In genomic region chr16:67509079-67509478, GRCm38 (mm10) we compare ENCODE assay signal across 19 mouse cellular contexts.
A peak's percentile ranks its signal among the peaks of the same experiment; 100 is the strongest.
DNase-seq lines count a peak whose midpoint lies in the region; ATAC-seq and TF ChIP-seq lines count a peak whose summit lies in the region.
"Had no signal": no experiment of that assay in that cellular context is flagged by ENCODE, and none has a peak within 500 bp of the region (broad histone marks: within the 10 kb centered on the region; RNA-seq: fewer than 3 reads in every experiment).

No protein-coding gene starts in this region.

- no peak overlapping the region for H3K9ac ChIP-seq in forebrain, postnatal 0 days
- H3K9ac ChIP-seq in forebrain, embryonic 13.5 days, result no peak overlapping the region
- H3K9ac ChIP-seq in hindbrain, postnatal 0 days (replicated peaks; ENCODE audit: low read length), result no peak overlapping the region
- H3K9ac ChIP-seq: neural tube, embryonic 12.5 days had no signal

- H3K27ac ChIP-seq in forebrain, postnatal 0 days (ENCODE audit: low read depth, low read length), result no peak overlapping the region
- no peak overlapping the region for H3K27ac ChIP-seq in forebrain, embryonic 13.5 days
- no peak overlapping the region for H3K27ac ChIP-seq in hindbrain, postnatal 0 days
- H3K27ac ChIP-seq: embryonic facial prominence, embryonic 10.5 days; heart, adult 2 months; kidney, postnatal 0 days; neural tube, embryonic 12.5 days had no signal

- peak; percentile 28 for DNase-seq in forebrain, postnatal 0 days
- DNase-seq in left cerebral cortex, postnatal 14 days (ENCODE audit: low spot score in 2 of 2), result peak; percentile 23 to 26
- DNase-seq in left cerebral cortex, postnatal 10 days (ENCODE audit: extremely low spot score in 1 of 2, low spot score in 2 of 2), result no peak
- DNase-seq in brain, embryonic 14.5 days (ENCODE audit: low read depth), result peak; percentile 67
- peak; percentile 7 for DNase-seq in hindbrain, postnatal 0 days (ENCODE audit: low spot score)
- no peak for DNase-seq in heart, postnatal 10 days
- DNase-seq: adrenal gland, adult 2 months; cerebellum, adult 9-10 months; gastrocnemius, postnatal 36 days; heart, adult 2 months; heart, postnatal 36 days; kidney, adult 2 months; lung, postnatal 4 days; retina, postnatal 1 day; thymus, postnatal 25 days had no signal

- TF ChIP-seq CTCF in forebrain, postnatal 0 days (IDR thresholded peaks at IDR 0.05; ENCODE audit: low read depth), result no peak
- no peak for TF ChIP-seq CTCF in brain, embryonic 14.5 days (IDR thresholded peaks at IDR 0.05; ENCODE audit: borderline replicate concordance, extremely low read depth, insufficient read depth, insufficient read length)
- no peak for TF ChIP-seq CTCF in hindbrain, postnatal 0 days (IDR thresholded peaks at IDR 0.05; ENCODE audit: low read depth)

- H3K4me2 ChIP-seq in forebrain, postnatal 0 days (ENCODE audit: low read depth), result peak overlapping the region; percentile 13; the same call in 1 of the 2 replicates
- H3K4me2 ChIP-seq in forebrain, embryonic 13.5 days, result no peak overlapping the region
- no peak overlapping the region for H3K4me2 ChIP-seq in hindbrain, postnatal 0 days (ENCODE audit: low read depth, low read length)
- H3K4me2 ChIP-seq: neural tube, embryonic 12.5 days had no signal

- no peaks in the 10 kb centered on the region for H3K9me3 ChIP-seq in forebrain, postnatal 0 days (ENCODE audit: low read length)
- no peaks in the 10 kb centered on the region for H3K9me3 ChIP-seq in forebrain, embryonic 13.5 days (replicated peaks)
- H3K9me3 ChIP-seq in hindbrain, postnatal 0 days (ENCODE audit: low read length), result no peaks in the 10 kb centered on the region
- H3K9me3 ChIP-seq: embryonic facial prominence, embryonic 10.5 days; neural tube, embryonic 12.5 days had no signal

- WGBS in forebrain, postnatal 0 days, result 62% methylated on average over 9 of the region's 9 CpGs
- WGBS in forebrain, embryonic 13.5 days, result 79% methylated on average over 9 of the region's 9 CpGs
- WGBS in hindbrain, postnatal 0 days, result 69% methylated on average over 9 of the region's 9 CpGs

- H3K4me1 ChIP-seq in forebrain, postnatal 0 days (ENCODE audit: insufficient read depth), result no peaks in the 10 kb centered on the region
- H3K4me1 ChIP-seq in forebrain, embryonic 13.5 days, result no peaks in the 10 kb centered on the region
- H3K4me1 ChIP-seq in hindbrain, postnatal 0 days (ENCODE audit: insufficient read depth, low read length), result no peaks in the 10 kb centered on the region
- H3K4me1 ChIP-seq: embryonic facial prominence, embryonic 10.5 days; neural tube, embryonic 12.5 days had no signal

- ATAC-seq in forebrain, postnatal 0 days, result peak; percentile 27; the same call in 1 of the 2 replicates
- ATAC-seq in forebrain, embryonic 13.5 days, result no peak
- no peak for ATAC-seq in hindbrain, postnatal 0 days

- intact Hi-C loops in left cerebral cortex, postnatal 14 days (cut with DNase I), result no loop called here
- intact Hi-C loops in left cerebral cortex, postnatal 10 days (cut with DNase I), result no loop called here
- intact Hi-C loops in heart, postnatal 10 days (cut with DNase I), result no loop called here

- H3K27me3 ChIP-seq in forebrain, postnatal 0 days (ENCODE audit: insufficient read depth, low read length), result no peaks in the 10 kb centered on the region
- no peaks in the 10 kb centered on the region for H3K27me3 ChIP-seq in forebrain, embryonic 13.5 days
- no peaks in the 10 kb centered on the region for H3K27me3 ChIP-seq in hindbrain, postnatal 0 days (ENCODE audit: insufficient read depth, low read length)
- H3K27me3 ChIP-seq: neural tube, embryonic 12.5 days had no signal

- H3K36me3 ChIP-seq in forebrain, postnatal 0 days (ENCODE audit: insufficient read depth), result no peaks in the 10 kb centered on the region
- H3K36me3 ChIP-seq in forebrain, embryonic 13.5 days (ENCODE audit: poor library complexity, severe bottlenecking), result no peaks in the 10 kb centered on the region
- H3K36me3 ChIP-seq in hindbrain, postnatal 0 days (ENCODE audit: insufficient read depth, low read length), result no peaks in the 10 kb centered on the region
- H3K36me3 ChIP-seq: embryonic facial prominence, embryonic 10.5 days; neural tube, embryonic 12.5 days had no signal

- no peak for TF ChIP-seq POLR2A in brain, embryonic 14.5 days (IDR thresholded peaks at IDR 0.05; ENCODE audit: borderline replicate concordance, extremely low read depth, insufficient read depth, insufficient read length, poor library complexity, severe bottlenecking)

- H3K4me3 ChIP-seq in forebrain, postnatal 0 days (ENCODE audit: low read depth, low read length), result no peak overlapping the region
- H3K4me3 ChIP-seq in forebrain, embryonic 13.5 days, result no peak overlapping the region
- H3K4me3 ChIP-seq in hindbrain, postnatal 0 days (ENCODE audit: low read length), result no peak overlapping the region
- H3K4me3 ChIP-seq: embryonic facial prominence, embryonic 10.5 days; heart, adult 2 months; neural tube, embryonic 12.5 days had no signal

Comparison
In these comparisons a context has a peak if more than half of its experiments do, and no peak if none do; other contexts are left out.
1. DNase-seq: peak in forebrain, postnatal 0 days (single experiment), left cerebral cortex, postnatal 14 days (2 of 2), brain, embryonic 14.5 days (single experiment) and hindbrain, postnatal 0 days (single experiment); none in left cerebral cortex, postnatal 10 days (0 of 2) and heart, postnatal 10 days (0 of 2).